Mouse (Mus musculus) heart, adult 2 months (tissue): ENCODE results near the gene Ddx46. TPM values are rescaled to one million over a fixed set of nuclear protein-coding genes. Genes with fewer than 3 reads are reported as not detected.

ENCODE experiments used
- DNase-seq, 2 experiments: peaks; one replicate each; pipeline ENCODE4 v3.0.0; 2021
- H3K27ac ChIP-seq: fragments of 200-600 bp; 2 replicates; pipeline ENCODE4 v1.8.1; 2022
- H3K27me3 ChIP-seq: fragments of 200-500 bp; 2 replicates; pipeline ENCODE4 v1.6.1; 2012; ENCODE audit warnings: mild to moderate bottlenecking, low read length, inconsistent platforms, mixed read lengths; ENCODE audit not compliant: control insufficient read depth, insufficient read depth
- H3K36me3 ChIP-seq: fragments of 200-500 bp; 2 replicates; pipeline ENCODE4 v1.6.1; 2012; ENCODE audit warnings: low read length, inconsistent platforms; ENCODE audit not compliant: control insufficient read depth, insufficient read depth
- H3K4me1 ChIP-seq: fragments of 200-500 bp; 2 replicates; pipeline ENCODE4 v1.6.1; 2011; ENCODE audit warnings: low read length; ENCODE audit not compliant: control insufficient read depth, insufficient read depth
- H3K4me3 ChIP-seq: fragments of 200-600 bp; 2 replicates; pipeline ENCODE4 v1.8.1; 2022
- H3K79me2 ChIP-seq: fragments of 200-500 bp; replicated peaks from 2 replicates; pipeline ENCODE4 v1.6.1; 2012; ENCODE audit warnings: mild to moderate bottlenecking, inconsistent platforms, low read length, moderate library complexity, mixed read lengths; ENCODE audit not compliant: control insufficient read depth, insufficient read depth
- H3K9ac ChIP-seq: fragments of 200-500 bp; 2 replicates; pipeline ENCODE4 v1.6.1; 2012; ENCODE audit warnings: low read depth, mild to moderate bottlenecking, control low read depth, inconsistent platforms, low read length, mixed read lengths
- CTCF ChIP-seq: fragments of 200-600 bp; IDR thresholded peaks from 2 replicates; pipeline ENCODE4 v1.8.1; 2022; ENCODE audit warnings: antibody characterized with exemption, mild to moderate bottlenecking, moderate library complexity
- EP300 ChIP-seq: fragments of 200-500 bp; IDR thresholded peaks from 2 replicates; pipeline ENCODE4 v1.6.1; 2011; ENCODE audit warnings: low read depth, low read length, control low read depth; ENCODE audit not compliant: insufficient read depth
- POLR2A ChIP-seq: fragments of 200-500 bp; IDR thresholded peaks from 2 replicates; pipeline ENCODE4 v1.6.1; 2011; ENCODE audit warnings: mild to moderate bottlenecking, low read depth, low read length, control low read depth; ENCODE audit not compliant: insufficient read depth
- WGBS: fragments of 180-500 bp; shearing (Covaris S2); methylation state at CpG from one replicate; pipeline ENCODE4 v1.1.7; 2018; 5-methylcytosine and 5-hydroxymethylcytosine counted together
- intact Hi-C: fragments of 180-260 bp; cut with DNase I; formaldehyde crosslinking; loops from one replicate; pipeline ENCODE4 v1.15.1; 2025
- polyA plus RNA-seq: library from polyadenylated mRNA; depleted of rRNA; stranded (reverse); fragments of >200 nt; gene quantifications from 2 replicates; pipeline ENCODE4 v1.2.3, GENCODE M21; 2012; rRNA removed
- total RNA-seq, 2 experiments: library from RNA; stranded (reverse); gene quantifications; 2 replicates each; pipeline ENCODE4 v1.2.3; 2021

Ddx46 gene
- total and polyA plus RNA-seq, 3 experiments = 7.9 to 21.1 (median 20.8) TPM

GRCm38 (mm10) chr13:55721995-55722394 lies 87.2 kb downstream of the Ddx46 start:
- Histone ChIP-seq H3K27me3 (no peaks in the 10 kb centered on the region), H3K9ac (no peak overlapping the region), H3K4me1 (no peaks in the 10 kb centered on the region), H3K4me3 (no peak overlapping the region), H3K27ac (no peak overlapping the region), H3K79me2 (peaks cover 2% of the 10 kb centered on the region), H3K36me3 (no peaks in the 10 kb centered on the region)
- 99% methylated on average over 2 of the region's 2 CpGs for WGBS
- no peak for TF ChIP-seq CTCF
- no peak for TF ChIP-seq EP300
- TF ChIP-seq POLR2A = no peak
- intact Hi-C loops = no loop called here
- no peak for DNase-seq

GRCm38 (mm10) chr13:55726598-55727119 lies 91.8 kb downstream of the Ddx46 start:
- DNase-seq = no peak
- intact Hi-C loops = loop anchor here (1.0 to 5.0 kb wide), 4 partner anchors 12 to 126 kb away; partner anchors contain the start of genes B230219D22Rik and Txndc15
- no peaks in the 10 kb centered on the region for H3K27me3 ChIP-seq

DNA sequence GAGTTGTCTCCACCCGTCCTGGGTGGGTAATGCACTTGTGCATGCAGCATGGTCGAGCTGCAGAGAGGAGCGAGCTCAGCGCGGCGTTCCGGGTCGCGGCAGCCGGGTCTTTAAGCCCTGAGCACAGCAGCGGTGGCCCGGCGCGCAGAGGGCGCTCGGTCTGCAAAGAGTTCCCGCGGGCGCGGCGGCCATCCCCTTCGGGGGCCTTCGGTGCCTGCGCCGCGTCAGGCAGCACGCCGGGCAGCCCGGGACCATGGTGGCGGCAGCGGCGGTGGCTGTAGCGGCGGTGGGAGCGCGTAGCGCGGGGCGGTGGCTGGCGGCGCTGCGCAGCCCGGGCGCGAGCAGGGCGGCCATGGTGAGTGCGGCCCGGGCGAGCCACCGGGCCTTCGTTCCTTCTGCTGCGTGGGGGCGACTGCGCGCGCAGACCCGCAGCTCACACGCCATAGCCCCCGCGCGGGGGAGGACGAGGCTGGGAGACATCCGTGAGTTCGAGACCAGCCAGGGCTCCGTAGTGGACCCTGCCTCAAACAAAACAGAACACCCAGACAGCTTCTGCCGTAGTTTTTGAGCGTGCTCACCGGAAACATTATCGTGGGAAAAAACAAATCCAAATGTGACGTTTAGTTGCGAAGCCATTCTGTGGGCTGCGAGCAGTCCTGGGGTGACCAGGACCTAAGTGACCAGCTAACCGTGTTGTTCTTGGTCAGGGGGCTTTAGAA lies 92.5 kb downstream of the Ddx46 start, which contains the start of gene Pcbd2:
TSS of gene Pcbd2 (plus strand) at position 249 of the 719 bp plus-strand sequence.
- Histone ChIP-seq H3K4me1 (no peaks in the 10 kb centered on the region), H3K27me3 (no peaks in the 10 kb centered on the region), H3K27ac (peak within 1 kb of the TSS; percentile 95), H3K9ac (peak within 1 kb of the TSS; percentile 93), H3K4me3 (peak within 1 kb of the TSS; percentile 97), H3K36me3 (no peaks in the 10 kb centered on the region), H3K79me2 (0 out of 2 replicates have a peak, but pooled peaks cover 2% of the 10 kb centered on the region)
- TF ChIP-seq POLR2A (peak; percentile 50; the same call in 1 of the 2 replicates), EP300 (no peak)
- intact Hi-C loops = loop anchor here (1.0 to 5.0 kb wide), 4 partner anchors 13 to 126 kb away; partner anchors contain the start of genes B230219D22Rik and Txndc15
- DNase-seq = peak; percentile 92 to 93
- WGBS = under 1% methylated on average over 73 of the region's 73 CpGs

More at GRCm38 (mm10) chr13:55726598-55727119, 91.8 kb downstream of the Ddx46 start:
- Histone ChIP-seq H3K4me3 (peak overlapping the region; percentile 97), H3K27ac (peak overlapping the region; percentile 95), H3K79me2 (0 out of 2 replicates have a peak, but pooled peaks cover 2% of the 10 kb centered on the region), H3K36me3 (no peaks in the 10 kb centered on the region), H3K9ac (peak overlapping the region; percentile 93), H3K4me1 (no peaks in the 10 kb centered on the region)
- peak; percentile 53 for TF ChIP-seq CTCF
- TF ChIP-seq EP300 = no peak
- no peak for TF ChIP-seq POLR2A
- 2% methylated on average over 4 of the region's 4 CpGs for WGBS

- H3K27me3 ChIP-seq = no peaks in the 10 kb centered on the region
- DNase-seq = peak; percentile 69 to 77
- intact Hi-C loops = loop anchor here (1.0 to 5.0 kb wide), 4 partner anchors 14 to 127 kb away; partner anchors contain the start of genes B230219D22Rik and Txndc15
- peak overlapping the region; percentile 95 for H3K27ac ChIP-seq
- peak overlapping the region; percentile 97 for H3K4me3 ChIP-seq
- under 1% methylated on average over 19 of the region's 19 CpGs for WGBS
- TF ChIP-seq CTCF = peak; percentile 84
- peak; percentile 79 for TF ChIP-seq POLR2A
- 0 out of 2 replicates have a peak, but pooled peaks have one; percentile 10 for TF ChIP-seq EP300
- peak overlapping the region; percentile 93 for H3K9ac ChIP-seq
- no peaks in the 10 kb centered on the region for H3K36me3 ChIP-seq
- H3K4me1 ChIP-seq = no peaks in the 10 kb centered on the region
- H3K79me2 ChIP-seq = 0 out of 2 replicates have a peak, but pooled peaks cover 2% of the 10 kb centered on the region
Measured at GRCm38 (mm10) chr13:55727839-55728238, 93.0 kb downstream of the Ddx46 start.

DNA sequence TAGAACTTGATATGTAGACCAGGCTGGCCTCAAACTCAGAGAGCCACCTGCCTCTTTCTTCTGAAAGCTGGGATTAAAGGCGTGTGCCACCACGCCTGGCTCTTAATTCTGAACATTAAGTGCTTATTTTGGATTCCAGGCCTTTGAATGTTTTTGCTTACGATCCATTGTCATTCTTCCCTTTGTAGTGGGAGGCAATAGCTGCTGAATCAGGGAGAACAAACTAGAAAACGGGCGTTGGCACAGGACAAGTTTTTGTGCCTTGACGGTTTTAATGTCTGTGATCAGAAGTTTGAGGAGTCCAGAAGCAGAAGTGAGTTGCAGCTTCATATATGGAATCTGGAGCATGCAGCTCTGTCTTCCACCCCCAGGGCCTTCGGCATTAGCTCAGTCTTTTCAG lies 95.9 kb downstream of the Ddx46 start:
- TF ChIP-seq POLR2A (no peak), EP300 (no peak), CTCF (no peak)
- H3K79me2 ChIP-seq = peaks cover 3% of the 10 kb centered on the region; the same call in 1 of the 2 replicates
- no peaks in the 10 kb centered on the region for H3K4me1 ChIP-seq
- 90% methylated on average over 7 of the region's 7 CpGs for WGBS
- DNase-seq = no peak
- intact Hi-C loops = no loop called here
- H3K4me3 ChIP-seq = no peak overlapping the region
- H3K9ac ChIP-seq = no peak overlapping the region
- H3K27ac ChIP-seq = no peak overlapping the region
- H3K27me3 ChIP-seq = no peaks in the 10 kb centered on the region
- no peaks in the 10 kb centered on the region for H3K36me3 ChIP-seq

Other genes starting within 250 kb of the Ddx46 start
- not detected for gene Slc34a1, start 236.8 kb upstream of the Ddx46 start, total RNA-seq
- 0.16 and 0.18 TPM in 2 replicates for gene Slc34a1, start 236.8 kb upstream of the Ddx46 start, polyA plus RNA-seq
- not detected for gene Pfn3, start 219.8 kb upstream of the Ddx46 start, total RNA-seq
- gene Pfn3, start 219.8 kb upstream of the Ddx46 start, polyA plus RNA-seq = not detected in 2 replicates
- gene F12, start 208.2 kb upstream of the Ddx46 start, total RNA-seq = not detected
- gene F12, start 208.2 kb upstream of the Ddx46 start, polyA plus RNA-seq = 0.23 TPM in 1 of 2 replicates, not detected in the other
- gene Grk6, start 190.0 kb upstream of the Ddx46 start, total RNA-seq = 10 to 100 TPM; 17.1 to 19.5 TPM
- gene Grk6, start 190.0 kb upstream of the Ddx46 start, polyA plus RNA-seq = 22.5 and 29.0 TPM in 2 replicates
- under 1 TPM; 0.86 to 0.94 TPM for gene Prr7, start 170.8 kb upstream of the Ddx46 start, total RNA-seq
- gene Prr7, start 170.8 kb upstream of the Ddx46 start, polyA plus RNA-seq = 0.53 and 1.1 TPM in 2 replicates
- 1 to 10 TPM; 4.8 to 9.3 TPM for gene Dbn1, start 146.9 kb upstream of the Ddx46 start, total RNA-seq
- 10.4 and 11.5 TPM in 2 replicates for gene Dbn1, start 146.9 kb upstream of the Ddx46 start, polyA plus RNA-seq
- 10 to 100 TPM; 46.9 to 54.0 TPM for gene Pdlim7, start 121.4 kb upstream of the Ddx46 start, total RNA-seq
- 86.3 and 98.2 TPM in 2 replicates for gene Pdlim7, start 121.4 kb upstream of the Ddx46 start, polyA plus RNA-seq
- gene Dok3, start 105.7 kb upstream of the Ddx46 start, total RNA-seq = 1 to 10 TPM; 1.9 to 2.4 TPM
- 3.7 and 7.3 TPM in 2 replicates for gene Dok3, start 105.7 kb upstream of the Ddx46 start, polyA plus RNA-seq
- gene Ddx41, start 98.4 kb upstream of the Ddx46 start, total RNA-seq = 10 to 100 TPM; 13.0 to 13.9 TPM
- 20.7 and 21.1 TPM in 2 replicates for gene Ddx41, start 98.4 kb upstream of the Ddx46 start, polyA plus RNA-seq
- gene Fam193b, start 63.9 kb upstream of the Ddx46 start, total RNA-seq = 10 to 100 TPM; 11.2 to 13.0 TPM
- gene Fam193b, start 63.9 kb upstream of the Ddx46 start, polyA plus RNA-seq = 43.9 and 46.1 TPM in 2 replicates
- 10 to 100 TPM; 85.5 to 95.7 TPM for gene Tmed9, start 61.3 kb upstream of the Ddx46 start, total RNA-seq
- 64.5 and 91.4 TPM in 2 replicates for gene Tmed9, start 61.3 kb upstream of the Ddx46 start, polyA plus RNA-seq
- 1 to 10 TPM; 8.8 to 9.8 TPM for gene B4galt7, start 35.1 kb upstream of the Ddx46 start, total RNA-seq
- gene B4galt7, start 35.1 kb upstream of the Ddx46 start, polyA plus RNA-seq = 11.4 and 13.2 TPM in 2 replicates
- gene Caml, start 12.0 kb upstream of the Ddx46 start, total RNA-seq = 10 to 100 TPM; 10.4 to 10.9 TPM
- 11.7 and 14.9 TPM in 2 replicates for gene Caml, start 12.0 kb upstream of the Ddx46 start, polyA plus RNA-seq
- gene B230219D22Rik, start 58.1 kb downstream of the Ddx46 start, total RNA-seq = 10 to 100 TPM; 39.4 to 42.2 TPM
- 22.1 and 52.1 TPM in 2 replicates for gene B230219D22Rik, start 58.1 kb downstream of the Ddx46 start, polyA plus RNA-seq
- gene Txndc15, start 79.6 kb downstream of the Ddx46 start, total RNA-seq = 10 to 100 TPM; 39.4 to 47.1 TPM
- gene Txndc15, start 79.6 kb downstream of the Ddx46 start, polyA plus RNA-seq = 29.1 and 37.5 TPM in 2 replicates
- gene Pcbd2, start 92.3 kb downstream of the Ddx46 start, total RNA-seq = 10 to 100 TPM; 46.7 to 47.6 TPM
- 34.0 and 34.6 TPM in 2 replicates for gene Pcbd2, start 92.3 kb downstream of the Ddx46 start, polyA plus RNA-seq
- under 1 TPM in 1 of 2 experiments, not detected in 1; 0.23 TPM for gene Catsper3, start 149.5 kb downstream of the Ddx46 start, total RNA-seq
- 0.12 TPM in 1 of 2 replicates, not detected in the other for gene Catsper3, start 149.5 kb downstream of the Ddx46 start, polyA plus RNA-seq
- gene Pitx1, start 201.2 kb downstream of the Ddx46 start, total RNA-seq = not detected
- 0.06 TPM in 1 of 2 replicates, not detected in the other for gene Pitx1, start 201.2 kb downstream of the Ddx46 start, polyA plus RNA-seq